In the genomic region with DNA sequence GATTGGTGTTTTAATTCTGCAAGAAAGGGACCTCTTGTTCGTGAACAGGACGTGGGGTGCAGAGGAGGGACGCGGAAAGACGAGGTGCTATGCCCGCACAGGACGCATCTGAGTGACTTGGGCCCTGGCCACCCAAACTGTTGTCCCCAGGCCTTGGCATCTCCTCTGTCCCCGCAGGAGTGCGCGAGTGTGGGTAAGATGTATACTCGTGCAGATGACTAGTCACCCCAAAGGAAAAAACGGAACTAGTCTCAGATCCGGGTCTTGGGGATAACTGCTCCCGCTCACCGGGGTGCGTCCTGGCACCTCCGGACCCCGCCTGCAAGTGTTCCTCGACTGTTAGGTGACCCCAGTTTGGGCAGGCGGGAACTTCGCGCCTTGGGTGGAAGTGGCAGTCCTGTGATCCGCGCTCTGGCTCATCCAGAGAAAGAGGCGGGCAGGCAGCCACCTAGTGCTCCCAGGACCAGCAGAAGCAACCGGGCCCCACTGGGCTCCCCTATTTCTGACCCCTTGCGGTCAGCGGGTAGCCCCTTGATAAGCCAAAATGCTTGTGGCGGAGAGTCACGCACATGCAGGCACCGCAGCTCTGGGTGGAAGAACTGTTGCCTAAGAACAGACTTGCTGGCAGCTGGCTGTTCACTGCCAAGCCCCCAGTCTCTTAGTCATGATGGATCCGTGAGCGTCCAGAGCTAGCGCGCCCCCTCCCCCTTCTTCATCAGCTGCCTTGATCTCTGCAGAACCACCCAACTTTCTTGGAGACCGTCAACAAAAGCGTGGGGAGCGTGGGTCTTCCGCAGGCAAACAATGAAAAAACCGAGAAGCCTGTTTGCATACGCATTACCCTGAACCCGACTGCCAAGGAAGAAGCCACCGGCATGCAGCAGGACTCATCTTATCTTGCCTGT, we compare ENCODE assay signal across 8 mouse cellular contexts.
A peak's percentile ranks its signal among the peaks of the same experiment; 100 is the strongest.
DNase-seq lines count a peak whose midpoint lies in the region; ATAC-seq lines count a peak whose summit lies in the region.

No protein-coding gene starts in this region.

- peak overlapping the region; percentile 65 for H3K9ac ChIP-seq in hindbrain, embryonic 11.5 days (ENCODE audit: low read depth, low read length)
- H3K9ac ChIP-seq in stomach, embryonic 14.5 days (replicated peaks; ENCODE audit: low read depth, low read length), result no peak overlapping the region; the same call in 1 of the 2 replicates

- peaks cover 38% of the 10 kb centered on the region for H3K27me3 ChIP-seq in embryonic facial prominence, embryonic 10.5 days (replicated peaks; ENCODE audit: low read depth, poor library complexity, severe bottlenecking)
- H3K27me3 ChIP-seq in hindbrain, embryonic 11.5 days (ENCODE audit: control insufficient read depth, insufficient read depth, low read length), result peaks cover 2% of the 10 kb centered on the region; the same call in 1 of the 2 replicates
- H3K27me3 ChIP-seq in stomach, embryonic 14.5 days (ENCODE audit: control insufficient read depth, insufficient read depth, low read length), result 0 out of 2 replicates have a peak, but pooled peaks cover 4% of the 10 kb centered on the region

- no peaks in the 10 kb centered on the region for H3K9me3 ChIP-seq in embryonic facial prominence, embryonic 10.5 days
- no peaks in the 10 kb centered on the region for H3K9me3 ChIP-seq in hindbrain, embryonic 11.5 days (ENCODE audit: control insufficient read depth, low read length)
- H3K9me3 ChIP-seq in stomach, embryonic 14.5 days (ENCODE audit: control insufficient read depth, low read depth, low read length), result no peaks in the 10 kb centered on the region

- H3K36me3 ChIP-seq in embryonic facial prominence, embryonic 10.5 days (replicated peaks), result no peaks in the 10 kb centered on the region
- no peaks in the 10 kb centered on the region for H3K36me3 ChIP-seq in hindbrain, embryonic 11.5 days (ENCODE audit: control insufficient read depth, insufficient read depth, low read length)
- no peaks in the 10 kb centered on the region for H3K36me3 ChIP-seq in stomach, embryonic 14.5 days (ENCODE audit: control insufficient read depth, insufficient read depth, low read length)

- peaks cover 17% of the 10 kb centered on the region for H3K4me1 ChIP-seq in embryonic facial prominence, embryonic 10.5 days
- H3K4me1 ChIP-seq in hindbrain, embryonic 11.5 days (replicated peaks; ENCODE audit: control insufficient read depth, insufficient read depth, low read length), result no peaks in the 10 kb centered on the region
- 0 out of 2 replicates have a peak, but pooled peaks cover 4% of the 10 kb centered on the region for H3K4me1 ChIP-seq in stomach, embryonic 14.5 days (ENCODE audit: control insufficient read depth, insufficient read depth, low read length)

- ATAC-seq in hindbrain, embryonic 11.5 days (ENCODE audit: low FRiP score), result peak; percentile 82
- ATAC-seq in stomach, embryonic 14.5 days (ENCODE audit: insufficient number of reproducible peaks, insufficient read depth, low FRiP score, low read depth), result peak; percentile 46; the same call in 1 of the 2 replicates

- peak overlapping the region; percentile 81 for H3K4me2 ChIP-seq in hindbrain, embryonic 11.5 days (replicated peaks; ENCODE audit: low read depth, low read length)
- H3K4me2 ChIP-seq in stomach, embryonic 14.5 days (replicated peaks; ENCODE audit: low read depth, low read length), result peak overlapping the region; percentile 71

- peak; percentile 48 to 58 for DNase-seq in cerebellum, postnatal 14 days
- no peak for DNase-seq in cerebellum, adult 9-10 months
- peak; percentile 2 for DNase-seq in 3T3-L1 (ENCODE audit: low read depth, low spot score)
- peak; percentile 63 for DNase-seq in embryonic facial prominence, embryonic 10.5 days (ENCODE audit: low spot score)
- DNase-seq in hindbrain, embryonic 11.5 days (ENCODE audit: low spot score), result peak; percentile 74
- DNase-seq in lung, postnatal 10 days, result peak; percentile 6
- DNase-seq in thymus, postnatal 0 days (ENCODE audit: low spot score), result no peak

- peak overlapping the region; percentile 62 for H3K4me3 ChIP-seq in embryonic facial prominence, embryonic 10.5 days
- H3K4me3 ChIP-seq in hindbrain, embryonic 11.5 days (ENCODE audit: low read depth, low read length), result peak overlapping the region; percentile 35
- H3K4me3 ChIP-seq in stomach, embryonic 14.5 days (ENCODE audit: low read depth, low read length), result peak overlapping the region; percentile 20

- peak overlapping the region; percentile 75 for H3K27ac ChIP-seq in embryonic facial prominence, embryonic 10.5 days (replicated peaks)
- H3K27ac ChIP-seq in hindbrain, embryonic 11.5 days (ENCODE audit: low read depth, low read length), result peak overlapping the region; percentile 73
- H3K27ac ChIP-seq in stomach, embryonic 14.5 days (ENCODE audit: low read length), result no peak overlapping the region

- under 1% methylated on average over 43 of the region's 43 CpGs for WGBS in embryonic facial prominence, embryonic 10.5 days
- WGBS in hindbrain, embryonic 11.5 days, result under 1% methylated on average over 43 of the region's 43 CpGs
- 2% methylated on average over 43 of the region's 43 CpGs for WGBS in stomach, embryonic 14.5 days

Comparison
In these comparisons a context has a peak if more than half of its experiments do, and no peak if none do; other contexts are left out.
1. DNase-seq: peak in cerebellum, postnatal 14 days (2 of 2), 3T3-L1 (single experiment), embryonic facial prominence, embryonic 10.5 days (single experiment), hindbrain, embryonic 11.5 days (single experiment) and lung, postnatal 10 days (single experiment); none in cerebellum, adult 9-10 months (single experiment) and thymus, postnatal 0 days (single experiment).
2. Peak in every context shown above with its lines, with median percentiles within 50 percentile points of each other: H3K4me3 ChIP-seq.